Mouse (Mus musculus) cortical plate, adult 2 months (tissue): ENCODE measurements around the gene Ttll13.

Source experiments
- CTCF ChIP-seq: fragments of 200-500 bp; IDR thresholded peaks from 2 replicates; pipeline ENCODE4 v1.5.1; 2011; ENCODE audit warnings: mild to moderate bottlenecking, control low read depth, low read length; ENCODE audit not compliant: insufficient read depth; ENCODE audit errors: extremely low read depth
- POLR2A ChIP-seq: fragments of 200-500 bp; IDR thresholded peaks from 2 replicates; pipeline ENCODE4 v1.6.1; 2011; ENCODE audit warnings: mild to moderate bottlenecking, low read length, control low read depth; ENCODE audit not compliant: insufficient read depth; ENCODE audit errors: extremely low read depth

DNA sequence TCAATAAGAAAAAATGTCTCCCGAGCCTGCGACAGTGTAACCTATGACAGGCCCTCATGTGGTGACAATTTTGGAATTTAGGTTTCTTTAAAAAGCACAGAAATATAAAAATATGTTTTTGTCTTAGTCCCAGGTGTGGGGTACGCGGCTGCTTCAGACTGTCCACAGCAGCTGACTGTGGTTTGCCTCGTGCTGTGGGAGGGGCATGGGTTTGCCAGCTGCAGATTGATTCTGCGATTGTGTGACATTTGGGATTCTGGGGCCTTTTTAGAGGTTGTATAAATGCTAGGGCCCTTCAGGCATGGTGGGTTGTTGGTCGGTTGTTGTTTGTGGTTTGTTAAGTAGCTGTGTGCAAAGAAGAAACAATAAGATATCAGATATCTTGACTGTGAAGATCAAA is 41.2 kb upstream of the Ttll13 start:
- no peak for TF ChIP-seq CTCF
- no peak for TF ChIP-seq POLR2A
